Mouse (Mus musculus): Measurements from ENCODE around the gene Zfp346. TPM values are rescaled to one million over a fixed set of nuclear protein-coding genes. Genes with fewer than 3 reads are reported as not detected.

Zfp346 gene
- polyA plus RNA-seq, 1 experiment: 39.1 TPM

DNA sequence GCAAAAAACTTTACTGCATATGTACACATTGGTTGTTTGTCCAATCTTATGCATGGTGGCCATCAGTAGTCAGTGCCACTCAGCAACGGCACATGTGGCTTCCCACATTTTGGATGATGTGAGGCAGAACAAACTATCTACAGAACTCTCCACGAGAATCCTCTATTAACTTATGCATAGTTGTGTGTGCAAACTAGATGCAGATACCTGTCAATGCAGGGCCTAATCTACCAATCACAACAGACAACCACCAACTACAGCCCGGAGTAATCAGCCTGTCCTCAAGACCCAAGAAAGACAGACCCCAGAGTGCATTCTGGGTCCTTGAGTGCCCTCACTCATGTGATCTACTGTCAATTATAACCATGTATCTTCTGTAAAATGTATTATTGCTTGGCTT lies 2.7 kb upstream of the Zfp346 start:
- Histone ChIP-seq H3K27me3 (ENCODE audit: control insufficient read depth, insufficient read depth, insufficient read length) (no peaks in the 10 kb centered on the region), H3K36me3 (ENCODE audit: control insufficient read depth, insufficient read depth) (no peaks in the 10 kb centered on the region), H3K79me3 (ENCODE audit: low read depth) (peaks cover 29% of the 10 kb centered on the region), H3ac (ENCODE audit: control insufficient read depth, insufficient read length, low read depth) (no peak overlapping the region), H3K4me3 (ENCODE audit: insufficient read depth, poor library complexity, severe bottlenecking) (no peak overlapping the region), H3K79me2 (ENCODE audit: control insufficient read depth, insufficient read depth) (peaks cover 49% of the 10 kb centered on the region)
- TF ChIP-seq USF1 (IDR thresholded peaks at IDR 0.05; ENCODE audit: low read depth) (no peak), MAX (IDR thresholded peaks at IDR 0.05) (no peak), MYOD1 (IDR thresholded peaks at IDR 0.05; ENCODE audit: control insufficient read depth, insufficient read length, low read depth) (no peak), FOSL1 (IDR thresholded peaks at IDR 0.05; ENCODE audit: insufficient read depth, low read length, poor library complexity, severe bottlenecking) (no peak), MYOG (IDR thresholded peaks at IDR 0.05; ENCODE audit: control insufficient read depth, extremely low read depth, insufficient read length) (no peak), CTCF (IDR thresholded peaks at IDR 0.05; ENCODE audit: control insufficient read depth, insufficient read depth, insufficient read length) (no peak)

- H3ac ChIP-seq (ENCODE audit: control insufficient read depth, insufficient read length, low read depth): no peak overlapping the region
- H3K4me3 ChIP-seq (ENCODE audit: insufficient read depth, poor library complexity, severe bottlenecking): no peak overlapping the region
- H3K36me3 ChIP-seq (ENCODE audit: control insufficient read depth, insufficient read depth): peaks cover 8% of the 10 kb centered on the region
- H3K79me2 ChIP-seq (ENCODE audit: control insufficient read depth, insufficient read depth): peaks cover 49% of the 10 kb centered on the region
- no peaks in the 10 kb centered on the region for H3K27me3 ChIP-seq (ENCODE audit: control insufficient read depth, insufficient read depth, insufficient read length)
- TF ChIP-seq USF1 (IDR thresholded peaks at IDR 0.05; ENCODE audit: low read depth) (no peak), MYOD1 (IDR thresholded peaks at IDR 0.05; ENCODE audit: control insufficient read depth, insufficient read length, low read depth) (no peak), CTCF (IDR thresholded peaks at IDR 0.05; ENCODE audit: control insufficient read depth, insufficient read depth, insufficient read length) (no peak), MAX (IDR thresholded peaks at IDR 0.05) (no peak), FOSL1 (IDR thresholded peaks at IDR 0.05; ENCODE audit: insufficient read depth, low read length, poor library complexity, severe bottlenecking) (no peak), CEBPB (IDR thresholded peaks at IDR 0.05; ENCODE audit: low read depth) (no peak), MYOG (IDR thresholded peaks at IDR 0.05; ENCODE audit: control insufficient read depth, extremely low read depth, insufficient read length) (no peak)
- H3K79me3 ChIP-seq (ENCODE audit: low read depth): peaks cover 33% of the 10 kb centered on the region
These were observed 1.8 kb upstream of the Zfp346 start for GRCm38 (mm10) chr13:55103351-55103750.

GRCm38 (mm10) chr13:55105953-55106691 lies 1.0 kb downstream of the Zfp346 start:
- Histone ChIP-seq H3K27me3 (ENCODE audit: control insufficient read depth, insufficient read depth, insufficient read length) (no peaks in the 10 kb centered on the region), H3K79me3 (ENCODE audit: low read depth) (peaks cover 50% of the 10 kb centered on the region), H3K79me2 (ENCODE audit: control insufficient read depth, insufficient read depth) (peaks cover 61% of the 10 kb centered on the region), H3ac (ENCODE audit: control insufficient read depth, insufficient read length, low read depth) (peak overlapping the region; percentile 86), H3K36me3 (ENCODE audit: control insufficient read depth, insufficient read depth) (peaks cover 20% of the 10 kb centered on the region), H3K4me3 (ENCODE audit: insufficient read depth, poor library complexity, severe bottlenecking) (peak overlapping the region; percentile 80)
- TF ChIP-seq CTCF (IDR thresholded peaks at IDR 0.05; ENCODE audit: control insufficient read depth, insufficient read depth, insufficient read length) (no peak), CEBPB (IDR thresholded peaks at IDR 0.05; ENCODE audit: low read depth) (no peak), MYOG (IDR thresholded peaks at IDR 0.05; ENCODE audit: control insufficient read depth, extremely low read depth, insufficient read length) (no peak), MAX (IDR thresholded peaks at IDR 0.05) (no peak), MYOD1 (IDR thresholded peaks at IDR 0.05; ENCODE audit: control insufficient read depth, insufficient read length, low read depth) (no peak), FOSL1 (IDR thresholded peaks at IDR 0.05; ENCODE audit: insufficient read depth, low read length, poor library complexity, severe bottlenecking) (no peak)

- Histone ChIP-seq H3K36me3 (ENCODE audit: control insufficient read depth, insufficient read depth) (peaks cover 27% of the 10 kb centered on the region), H3K79me2 (ENCODE audit: control insufficient read depth, insufficient read depth) (peaks cover 71% of the 10 kb centered on the region)
- TF ChIP-seq USF1 (IDR thresholded peaks at IDR 0.05; ENCODE audit: low read depth) (no peak), CTCF (IDR thresholded peaks at IDR 0.05; ENCODE audit: control insufficient read depth, insufficient read depth, insufficient read length) (no peak), FOSL1 (IDR thresholded peaks at IDR 0.05; ENCODE audit: insufficient read depth, low read length, poor library complexity, severe bottlenecking) (no peak), MAX (IDR thresholded peaks at IDR 0.05) (no peak)
These were observed 2.0 kb downstream of the Zfp346 start for GRCm38 (mm10) chr13:55107116-55107515.

DNA sequence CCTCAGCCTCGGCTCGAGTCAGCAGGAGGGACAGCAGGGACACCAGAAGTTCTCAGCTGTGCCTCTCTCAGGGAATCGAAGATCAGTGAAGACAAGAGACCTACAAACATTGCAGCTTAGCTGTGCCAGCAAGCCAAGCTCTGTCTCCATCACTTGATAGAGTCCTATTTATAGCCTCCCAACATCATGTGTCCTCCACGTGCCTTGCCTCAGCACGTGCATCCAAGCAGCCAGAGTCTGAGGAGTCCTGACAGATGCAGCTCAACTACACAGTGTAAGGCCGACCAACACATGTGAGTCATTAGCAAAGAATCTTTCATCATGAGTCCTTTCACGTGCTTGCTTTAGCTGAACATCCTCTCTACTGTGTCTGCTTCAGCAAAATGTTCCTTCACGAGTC lies 2.6 kb downstream of the Zfp346 start:
- H3K4me3 ChIP-seq (ENCODE audit: insufficient read depth, poor library complexity, severe bottlenecking): no peak overlapping the region

More at GRCm38 (mm10) chr13:55107116-55107515, 2.0 kb downstream of the Zfp346 start:
- H3K79me3 ChIP-seq (ENCODE audit: low read depth): peaks cover 51% of the 10 kb centered on the region
- no peak overlapping the region for H3ac ChIP-seq (ENCODE audit: control insufficient read depth, insufficient read length, low read depth)
- H3K4me3 ChIP-seq (ENCODE audit: insufficient read depth, poor library complexity, severe bottlenecking): no peak overlapping the region
- H3K27me3 ChIP-seq (ENCODE audit: control insufficient read depth, insufficient read depth, insufficient read length): no peaks in the 10 kb centered on the region

More for the DNA sequence above, 2.6 kb downstream of the Zfp346 start:
- no peak for TF ChIP-seq FOSL1 (IDR thresholded peaks at IDR 0.05; ENCODE audit: insufficient read depth, low read length, poor library complexity, severe bottlenecking)
- no peak for TF ChIP-seq CEBPB (IDR thresholded peaks at IDR 0.05; ENCODE audit: low read depth)
- no peak for TF ChIP-seq CTCF (IDR thresholded peaks at IDR 0.05; ENCODE audit: control insufficient read depth, insufficient read depth, insufficient read length)
- peak; percentile 92 for TF ChIP-seq MAX (IDR thresholded peaks at IDR 0.05)
- peak; percentile 89 for TF ChIP-seq MYOD1 (IDR thresholded peaks at IDR 0.05; ENCODE audit: control insufficient read depth, insufficient read length, low read depth)
- peak; percentile 85 for TF ChIP-seq USF1 (IDR thresholded peaks at IDR 0.05; ENCODE audit: low read depth)
- no peak for TF ChIP-seq MYOG (IDR thresholded peaks at IDR 0.05; ENCODE audit: control insufficient read depth, extremely low read depth, insufficient read length)
- peaks cover 73% of the 10 kb centered on the region for H3K79me2 ChIP-seq (ENCODE audit: control insufficient read depth, insufficient read depth)
- peaks cover 30% of the 10 kb centered on the region for H3K36me3 ChIP-seq (ENCODE audit: control insufficient read depth, insufficient read depth)
- H3K27me3 ChIP-seq (ENCODE audit: control insufficient read depth, insufficient read depth, insufficient read length): no peaks in the 10 kb centered on the region
- H3K79me3 ChIP-seq (ENCODE audit: low read depth): peaks cover 51% of the 10 kb centered on the region
- no peak overlapping the region for H3ac ChIP-seq (ENCODE audit: control insufficient read depth, insufficient read length, low read depth)

Measured in C2C12 (cell line).